Mouse (Mus musculus): ENCODE measurements around the gene Tmem201.
A peak's percentile ranks its signal among the peaks of the same experiment; 100 is the strongest.

Gene Tmem201

GRCm38 (mm10) chr4:149683875-149684274 is 54.0 kb downstream of the Tmem201 start:
- DNase-seq (ENCODE audit: low read depth, low spot score): peak; percentile 24

DNA sequence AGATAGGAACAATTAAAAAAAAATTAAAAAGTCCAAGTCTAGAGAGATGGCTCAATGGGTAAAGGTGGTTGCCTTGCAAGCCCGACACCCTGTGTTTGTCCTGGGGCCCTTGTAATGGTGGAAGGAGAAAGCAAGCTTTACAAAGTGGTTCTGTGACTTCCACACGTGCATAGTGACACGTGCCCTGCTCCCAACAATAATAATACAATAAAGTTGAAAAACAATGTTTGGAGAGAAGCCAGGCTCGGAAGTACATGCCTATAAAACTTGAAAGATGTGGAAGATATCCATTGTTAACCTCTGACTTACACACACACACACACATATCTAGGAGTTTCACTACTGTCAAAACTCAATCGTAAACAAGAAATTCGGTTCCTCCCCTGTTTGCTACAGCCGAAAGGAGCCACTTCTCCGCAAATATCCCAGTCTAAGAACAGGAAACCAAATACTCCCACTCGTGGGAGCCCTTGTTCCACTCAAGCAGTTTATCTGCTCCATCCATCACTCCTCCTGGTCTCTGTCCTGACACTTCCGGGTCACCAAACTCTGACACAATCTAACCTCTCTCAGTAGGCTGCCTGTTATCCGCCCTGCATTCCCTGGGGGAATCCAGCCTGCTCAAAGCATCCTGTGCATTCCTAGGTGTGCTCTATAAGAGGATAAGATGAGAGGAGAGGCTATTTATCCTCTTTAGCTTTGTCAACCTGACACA is 58.6 kb downstream of the Tmem201 start:
- DNase-seq (ENCODE audit: low read depth, low spot score): no peak

GRCm38 (mm10) chr4:149678006-149678405 is 59.8 kb downstream of the Tmem201 start:
- no peak for DNase-seq (ENCODE audit: low read depth, low spot score)

DNA sequence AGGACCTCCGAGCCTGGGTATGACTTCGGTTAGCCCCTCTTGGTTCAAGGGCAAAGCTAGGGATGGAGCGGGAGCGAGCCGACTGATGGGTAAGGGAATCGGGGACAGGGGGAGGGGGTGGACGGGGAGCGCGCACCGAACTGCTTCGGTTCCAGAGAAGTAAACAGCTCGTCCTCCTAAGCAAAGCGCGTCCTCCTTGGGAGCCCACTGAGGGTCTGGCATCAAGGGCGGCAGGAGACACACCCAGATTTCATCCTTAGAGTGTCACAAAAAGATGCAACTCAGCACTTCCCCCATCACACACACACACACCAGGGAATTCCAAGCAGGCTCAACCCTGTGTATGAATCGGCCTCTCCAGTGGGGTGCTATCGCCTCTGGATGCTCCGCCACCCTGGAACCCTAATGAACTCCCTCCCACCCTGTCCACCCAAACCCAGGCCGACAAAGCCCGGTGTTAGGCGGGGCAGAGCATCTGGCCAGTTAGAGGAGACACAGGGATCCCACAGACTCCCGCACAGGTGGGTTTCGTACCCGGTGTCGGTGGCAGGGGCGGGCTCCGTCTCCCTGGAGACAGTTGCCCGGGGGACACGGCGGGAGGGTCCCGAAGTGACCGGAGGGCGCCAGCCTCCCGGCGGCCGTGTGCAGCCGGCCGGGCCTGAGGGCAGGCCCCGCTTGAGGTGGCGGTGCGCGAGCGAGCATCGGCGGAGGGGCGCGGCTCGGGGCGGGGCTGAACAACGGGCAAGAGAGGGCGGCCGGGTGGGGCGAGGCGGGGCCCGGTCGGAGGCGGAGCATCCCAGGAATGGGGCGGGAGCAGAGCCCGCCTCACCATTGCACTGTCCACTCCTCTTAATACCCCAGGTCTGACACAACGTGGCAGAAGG is 62.2 kb downstream of the Tmem201 start:
- DNase-seq (ENCODE audit: low read depth, low spot score): no peak

DNA sequence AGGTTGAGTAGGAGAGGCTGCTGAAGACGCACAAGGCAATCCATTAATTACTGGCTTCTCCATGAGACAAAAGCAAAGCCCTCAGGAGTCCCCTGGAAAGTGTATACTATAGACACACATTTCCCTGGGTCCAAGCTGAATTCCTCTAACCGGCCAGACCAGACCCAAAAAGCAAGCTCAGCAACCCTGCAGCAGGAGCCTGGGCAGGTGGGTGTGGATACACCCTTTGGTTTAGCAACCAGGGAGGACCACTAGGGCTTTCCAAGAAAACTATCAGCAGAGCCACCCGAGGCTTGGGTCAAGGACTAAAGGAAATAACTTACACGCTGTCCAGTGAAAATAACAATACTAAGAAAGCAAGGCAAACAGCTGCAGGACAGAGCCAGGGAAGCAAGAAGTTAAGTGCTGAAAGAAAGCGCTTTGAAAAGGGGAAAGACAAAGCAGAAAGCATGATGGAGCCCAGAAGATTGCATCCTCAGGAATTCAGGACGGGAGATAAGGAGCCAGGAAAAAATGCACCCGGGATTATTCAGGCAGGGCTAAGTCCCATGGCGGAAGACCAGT is 62.9 kb downstream of the Tmem201 start:
- no peak for DNase-seq (ENCODE audit: low read depth, low spot score)

- DNase-seq (ENCODE audit: low read depth, low spot score): no peak
Measured at GRCm38 (mm10) chr4:149672747-149673146, 65.1 kb downstream of the Tmem201 start.

GRCm38 (mm10) chr4:149671175-149671574 is 66.7 kb downstream of the Tmem201 start:
- no peak for DNase-seq (ENCODE audit: low read depth, low spot score)

DNA sequence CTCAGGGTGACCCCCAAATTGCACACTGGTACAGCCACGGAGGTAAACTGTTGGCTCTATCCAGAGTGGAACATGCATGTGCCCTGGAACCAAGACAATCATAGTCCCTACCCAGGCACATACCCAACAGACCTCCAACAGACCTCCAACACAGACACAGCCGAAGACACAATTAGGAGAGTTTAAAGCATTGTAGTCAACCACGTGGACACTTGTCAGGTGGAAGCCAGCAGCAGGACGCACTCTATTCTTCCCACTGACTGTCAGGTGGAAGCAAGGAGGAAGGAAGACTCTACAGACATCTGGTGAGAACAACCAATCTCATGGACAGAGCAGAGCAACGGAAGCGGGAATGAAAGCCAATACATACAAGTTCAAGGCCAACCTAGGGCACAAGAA is 72.2 kb downstream of the Tmem201 start:
- no peak for DNase-seq (ENCODE audit: low read depth, low spot score)

Measured in CD4-positive helper T cell, adult 2 months (primary cell).